In the genomic region with DNA sequence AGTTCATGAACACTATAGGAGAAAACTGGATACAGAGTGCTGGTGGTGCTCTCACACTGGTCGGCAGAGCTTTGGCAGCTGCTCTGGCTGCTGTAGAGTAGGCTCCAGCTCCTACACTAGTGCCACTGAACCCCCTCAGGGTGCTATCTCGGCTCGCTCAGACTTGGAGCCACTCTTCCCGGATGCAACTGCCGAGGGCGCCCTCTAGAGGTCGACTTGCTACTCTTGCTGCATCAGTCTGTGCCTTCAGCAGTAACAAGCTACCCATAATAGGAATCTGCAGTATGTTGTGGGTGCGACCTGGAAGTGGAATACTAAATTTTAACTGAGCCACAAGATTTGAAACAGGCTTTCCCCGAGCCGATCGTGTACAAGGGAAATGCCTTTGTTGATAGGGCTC, we compare ENCODE assay signal across 8 mouse cellular contexts. TPM values are rescaled to one million over a fixed set of nuclear protein-coding genes. Genes with fewer than 3 reads are reported as not detected.
DNase-seq lines count a peak whose midpoint lies in the region; ATAC-seq and TF ChIP-seq lines count a peak whose summit lies in the region.

No protein-coding gene starts in this region.

- H3K4me2 ChIP-seq in intestine, postnatal 0 days (replicated peaks; ENCODE audit: low read depth), result no peak overlapping the region
- H3K4me2 ChIP-seq in intestine, embryonic 15.5 days (replicated peaks), result no peak overlapping the region
- no peak overlapping the region for H3K4me2 ChIP-seq in limb, embryonic 14.5 days (replicated peaks; ENCODE audit: low read depth, low read length, severe bottlenecking)

- H3K4me3 ChIP-seq in intestine, postnatal 0 days (ENCODE audit: low read depth, low read length), result no peak overlapping the region
- no peak overlapping the region for H3K4me3 ChIP-seq in intestine, embryonic 15.5 days (replicated peaks)
- H3K4me3 ChIP-seq in bone marrow macrophage, adult 2 months (ENCODE audit: insufficient read depth, low read length), result no peak overlapping the region
- no peak overlapping the region for H3K4me3 ChIP-seq in kidney, adult 2 months (ENCODE audit: insufficient read depth, low read depth, low read length)
- no peak overlapping the region for H3K4me3 ChIP-seq in limb, embryonic 14.5 days (replicated peaks; ENCODE audit: low read length)

- peak; percentile 87 for TF ChIP-seq CTCF in intestine, postnatal 0 days (IDR thresholded peaks at IDR 0.05; ENCODE audit: low read depth)
- TF ChIP-seq CTCF in bone marrow macrophage, adult 2 months (IDR thresholded peaks at IDR 0.05; ENCODE audit: low read depth, low read length), result peak; percentile 68
- TF ChIP-seq CTCF in kidney, adult 2 months (conservative IDR thresholded peaks at IDR 0.05; ENCODE audit: insufficient read depth, insufficient read length, low read depth, low read length), result peak; percentile 84

- H3K36me3 ChIP-seq in intestine, postnatal 0 days (ENCODE audit: control insufficient read depth, insufficient read depth), result no peaks in the 10 kb centered on the region
- no peaks in the 10 kb centered on the region for H3K36me3 ChIP-seq in intestine, embryonic 15.5 days
- H3K36me3 ChIP-seq in kidney, adult 2 months (ENCODE audit: control insufficient read depth, insufficient read depth, low read length), result no peaks in the 10 kb centered on the region
- no peaks in the 10 kb centered on the region for H3K36me3 ChIP-seq in limb, embryonic 14.5 days (ENCODE audit: control insufficient read depth, insufficient read depth, low read length)

- no peaks in the 10 kb centered on the region for H3K9me3 ChIP-seq in intestine, postnatal 0 days (ENCODE audit: control insufficient read depth)
- H3K9me3 ChIP-seq in intestine, embryonic 15.5 days, result no peaks in the 10 kb centered on the region
- no peaks in the 10 kb centered on the region for H3K9me3 ChIP-seq in limb, embryonic 14.5 days (ENCODE audit: control insufficient read depth, low read length)

- H3K9ac ChIP-seq in intestine, postnatal 0 days (ENCODE audit: low read depth, low read length), result no peak overlapping the region
- H3K9ac ChIP-seq in intestine, embryonic 15.5 days, result no peak overlapping the region
- no peak overlapping the region for H3K9ac ChIP-seq in limb, embryonic 14.5 days (ENCODE audit: low read depth, low read length, severe bottlenecking)

- no peak overlapping the region for H3K27ac ChIP-seq in intestine, postnatal 0 days (ENCODE audit: low read depth, low read length)
- no peak overlapping the region for H3K27ac ChIP-seq in intestine, embryonic 15.5 days
- H3K27ac ChIP-seq in bone marrow macrophage, adult 2 months (ENCODE audit: insufficient read depth, low read depth, low read length), result 0 out of 2 replicates have a peak overlapping the region, but pooled peaks have one; percentile 28
- no peak overlapping the region for H3K27ac ChIP-seq in kidney, adult 2 months (ENCODE audit: insufficient read depth, low read depth, low read length)
- H3K27ac ChIP-seq in limb, embryonic 14.5 days (replicated peaks; ENCODE audit: low read depth, low read length), result no peak overlapping the region

- DNase-seq in frontal cortex, postnatal 14 days (ENCODE audit: low spot score in 2 of 2), result peak; percentile 38 to 65
- DNase-seq in kidney, adult 2 months, result peak; percentile 72
- peak; percentile 69 for DNase-seq in limb, embryonic 14.5 days (ENCODE audit: low spot score)
- DNase-seq in testis, postnatal 14 days (ENCODE audit: low spot score), result peak; percentile 87

- no peak for TF ChIP-seq POLR2A in bone marrow macrophage, adult 2 months (IDR thresholded peaks at IDR 0.05; ENCODE audit: borderline replicate concordance, low read depth, low read length)
- TF ChIP-seq POLR2A in kidney, adult 2 months (IDR thresholded peaks at IDR 0.05; ENCODE audit: low read depth, low read length), result no peak
- TF ChIP-seq POLR2A in limb, embryonic 14.5 days (IDR thresholded peaks at IDR 0.05; ENCODE audit: borderline replicate concordance, extremely low read depth, insufficient read depth, insufficient read length), result no peak

- whole genome bisulfite sequencing in intestine, postnatal 0 days, result 11% methylated on average over 11 of the region's 11 CpGs
- WGBS in intestine, embryonic 15.5 days, result 16% methylated on average over 11 of the region's 11 CpGs
- 18% methylated on average over 11 of the region's 11 CpGs for WGBS in kidney, adult 2 months
- 18% methylated on average over 11 of the region's 11 CpGs for WGBS in limb, embryonic 14.5 days

- H3K4me1 ChIP-seq in intestine, postnatal 0 days (replicated peaks; ENCODE audit: control insufficient read depth, insufficient read depth, low read length), result 0 out of 2 replicates have a peak, but pooled peaks cover under 1% of the 10 kb centered on the region
- H3K4me1 ChIP-seq in intestine, embryonic 15.5 days (replicated peaks), result no peaks in the 10 kb centered on the region
- peaks cover 26% of the 10 kb centered on the region for H3K4me1 ChIP-seq in bone marrow macrophage, adult 2 months (ENCODE audit: control insufficient read depth, insufficient read depth, low read length)
- no peaks in the 10 kb centered on the region for H3K4me1 ChIP-seq in kidney, adult 2 months (ENCODE audit: control insufficient read depth, insufficient read depth, low read length)
- no peaks in the 10 kb centered on the region for H3K4me1 ChIP-seq in limb, embryonic 14.5 days (ENCODE audit: control insufficient read depth, insufficient read depth, low read length)

- no peaks in the 10 kb centered on the region for H3K27me3 ChIP-seq in intestine, postnatal 0 days (replicated peaks; ENCODE audit: control insufficient read depth, insufficient read depth, low read length)
- no peaks in the 10 kb centered on the region for H3K27me3 ChIP-seq in intestine, embryonic 15.5 days (replicated peaks)
- H3K27me3 ChIP-seq in kidney, adult 2 months (replicated peaks; ENCODE audit: control insufficient read depth, insufficient read depth, low read length), result no peaks in the 10 kb centered on the region
- no peaks in the 10 kb centered on the region for H3K27me3 ChIP-seq in limb, embryonic 14.5 days (ENCODE audit: control insufficient read depth, insufficient read depth, low read length)

- ATAC-seq in intestine, postnatal 0 days, result no peak
- no peak for ATAC-seq in intestine, embryonic 15.5 days
- ATAC-seq in limb, embryonic 14.5 days (ENCODE audit: low FRiP score, low read depth), result no peak
- ATAC-seq in neutrophil, adult 5-6 weeks (ENCODE audit: extremely low read depth, insufficient number of reproducible peaks, low FRiP score, poor library complexity, severe bottlenecking), result peak; percentile 95

RNA-seq across cellular contexts. Expression of a gene that starts 40.5 kb away (rescaled TPM):
- polyA plus RNA-seq in intestine, postnatal 0 days (2015; fragmentation: Nextera tagmentation; extraction: Ambion mirVana), result 23.3 and 24.6 TPM in 2 replicates
- polyA plus RNA-seq in intestine, embryonic 15.5 days (2015; fragmentation: Nextera tagmentation; extraction: Ambion mirVana), result 17.8 and 18.9 TPM in 2 replicates
- polyA plus RNA-seq in bone marrow macrophage, adult 2 months (2012; ENCODE audit: insufficient read depth, insufficient read length, missing spikeins), result 26.0 and 26.6 TPM in 2 replicates
- polyA plus RNA-seq in kidney, adult 2 months (2012; rRNA removed), result 25.2 and 28.8 TPM in 2 replicates
- 4.4 and 5.3 TPM in 2 replicates for polyA plus RNA-seq in limb, embryonic 14.5 days (2012; rRNA removed)
- 8.8 and 9.0 TPM in 2 replicates for polyA plus RNA-seq in limb, embryonic 14.5 days (2014; fragmentation: Nextera tagmentation; extraction: Ambion mirVana)
- 65.1 and 69.9 TPM in 2 replicates for total RNA-seq in neutrophil, adult 5-6 weeks (2017)
